Mouse (Mus musculus): ENCODE results near the gene Mtor. TPM values are rescaled to one million over a fixed set of nuclear protein-coding genes. Genes with fewer than 3 reads are reported as not detected.

Gene Mtor
- total and polyA plus RNA-seq, 3 experiments = 10.5 to 28.6 (median 24.3) TPM

DNA sequence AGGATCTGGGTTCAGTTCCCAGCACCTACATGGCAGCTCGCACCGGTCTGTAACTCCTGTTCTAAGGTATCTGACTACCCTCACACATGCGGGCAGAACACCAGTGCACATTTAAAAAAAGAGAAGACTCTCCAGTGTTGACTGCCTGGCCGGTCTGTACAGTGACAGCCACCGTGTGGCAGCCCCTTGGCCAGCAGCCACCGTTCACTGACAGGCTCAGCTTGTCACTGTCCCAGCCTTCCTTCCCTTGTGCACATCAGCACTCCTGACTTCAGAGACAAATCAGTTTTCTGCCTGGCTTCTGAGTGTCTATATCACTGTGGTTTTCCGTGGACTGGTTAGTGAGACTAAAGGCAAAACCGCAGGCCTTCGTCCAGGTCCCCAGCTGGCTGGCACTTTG is 140.4 kb downstream of the Mtor start:
- H3K79me2 ChIP-seq (replicated peaks; ENCODE audit: control insufficient read depth, extremely low read depth, insufficient read depth, poor library complexity, severe bottlenecking) = peaks cover 23% of the 10 kb centered on the region
- no peak for DNase-seq (ENCODE audit: extremely low read depth)
- dilution Hi-C loops (cut with MboI; ENCODE audit: extremely low pct_ligation_motif_present, extremely low pct_unique_long_range_greater_than_20kb, low sequenced_read_pairs) = no loop called here
- H3K27ac ChIP-seq (ENCODE audit: insufficient read depth, low read depth) = no peak overlapping the region
- H3K4me1 ChIP-seq (ENCODE audit: control insufficient read depth in 1 of 2, insufficient read depth in 2 of 2) = peaks cover 12 to 15% of the 10 kb centered on the region in 2 experiments
- peaks cover under 1% of the 10 kb centered on the region for H3K9me3 ChIP-seq (replicated peaks; ENCODE audit: low read length)
- no peak overlapping the region for H3K9ac ChIP-seq (ENCODE audit: insufficient read depth, low read depth)
- H3K36me3 ChIP-seq (replicated peaks in 1 of 2; ENCODE audit: control insufficient read depth in 1 of 2, insufficient read depth in 1 of 2, low read length in 1 of 2) = peaks cover 7 to 22% of the 10 kb centered on the region in 2 experiments
- H3K4me2 ChIP-seq (ENCODE audit: insufficient read depth, low read depth, poor library complexity, severe bottlenecking) = no peak overlapping the region
- H3K4me3 ChIP-seq (replicated peaks in 1 of 3; ENCODE audit: low read depth in 2 of 3, low read length in 2 of 3, poor library complexity in 1 of 3) = no peak overlapping the region
- TF ChIP-seq NELFE (IDR thresholded peaks at IDR 0.05; ENCODE audit: low read depth, low read length) (no peak), CHD1 (IDR thresholded peaks at IDR 0.05; ENCODE audit: low read depth, low read length) (no peak), ZKSCAN1 (IDR thresholded peaks at IDR 0.05; ENCODE audit: borderline replicate concordance, low read depth, low read length) (no peak), USF2 (conservative IDR thresholded peaks at IDR 0.05; ENCODE audit: low read depth, low read length) (no peak), GABPA (IDR thresholded peaks at IDR 0.05; ENCODE audit: insufficient replicate concordance, low read depth, low read length) (no peak), BHLHE40 (IDR thresholded peaks at IDR 0.05; ENCODE audit: low read depth, low read length) (no peak), POLR2AphosphoS2 (IDR thresholded peaks at IDR 0.05; ENCODE audit: low read depth, low read length) (no peak), RAD21 (IDR thresholded peaks at IDR 0.05; ENCODE audit: low read depth, low read length) (no peak), CHD2 (IDR thresholded peaks at IDR 0.05; ENCODE audit: low read length) (no peak), MYC (IDR thresholded peaks at IDR 0.05; ENCODE audit: low read depth, low read length) (no peak), MAFK (IDR thresholded peaks at IDR 0.05; ENCODE audit: insufficient replicate concordance, low read length) (no peak)
- in situ Hi-C loops (cut with MboI; ENCODE audit: low pct_ligation_motif_present, low pct_unique_long_range_greater_than_20kb, low sequenced_read_pairs) = no loop called here
- H3K27me3 ChIP-seq (replicated peaks) = no peaks in the 10 kb centered on the region

DNA sequence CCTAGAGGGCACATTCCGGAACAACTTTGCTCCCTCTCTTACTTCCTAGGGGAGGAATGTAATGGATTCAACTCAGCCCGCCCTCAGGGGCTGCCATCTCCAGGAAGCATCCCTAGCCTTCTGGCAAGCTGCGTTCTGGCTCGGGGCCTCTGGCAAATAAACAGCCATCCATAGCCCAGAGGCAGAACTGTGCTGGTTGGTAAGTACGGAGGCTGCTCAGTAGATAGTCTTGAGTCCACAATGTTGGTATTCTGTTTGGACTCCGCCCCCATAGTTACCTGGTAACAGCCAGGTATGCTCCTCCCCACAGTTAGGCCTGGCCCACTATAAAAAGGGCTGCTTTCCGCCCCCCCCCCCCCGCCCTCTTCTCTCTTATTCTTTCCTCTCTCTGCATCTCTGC is 141.2 kb downstream of the Mtor start:
- Histone ChIP-seq H3K27me3 (replicated peaks) (no peaks in the 10 kb centered on the region), H3K36me3 (replicated peaks in 1 of 2; ENCODE audit: control insufficient read depth in 1 of 2, insufficient read depth in 1 of 2, low read length in 1 of 2) (peaks cover 14 to 26% of the 10 kb centered on the region in 2 experiments), H3K4me2 (ENCODE audit: insufficient read depth, low read depth, poor library complexity, severe bottlenecking) (no peak overlapping the region), H3K9me3 (replicated peaks; ENCODE audit: low read length) (peaks cover 4% of the 10 kb centered on the region), H3K27ac (ENCODE audit: insufficient read depth, low read depth) (no peak overlapping the region), H3K79me2 (replicated peaks; ENCODE audit: control insufficient read depth, extremely low read depth, insufficient read depth, poor library complexity, severe bottlenecking) (peaks cover 27% of the 10 kb centered on the region), H3K4me3 (replicated peaks in 1 of 3; ENCODE audit: low read depth in 2 of 3, low read length in 2 of 3, poor library complexity in 1 of 3) (no peak overlapping the region), H3K9ac (ENCODE audit: insufficient read depth, low read depth) (no peak overlapping the region), H3K4me1 (ENCODE audit: control insufficient read depth in 1 of 2, insufficient read depth in 2 of 2) (peaks cover 15 to 23% of the 10 kb centered on the region in 2 experiments)
- TF ChIP-seq ZKSCAN1 (IDR thresholded peaks at IDR 0.05; ENCODE audit: borderline replicate concordance, low read depth, low read length) (no peak), SMC3 (IDR thresholded peaks at IDR 0.05; ENCODE audit: low read depth, low read length) (no peak), MXI1 (IDR thresholded peaks at IDR 0.05; ENCODE audit: low read depth, low read length) (no peak), TBP (conservative IDR thresholded peaks at IDR 0.05; ENCODE audit: low read depth, low read length) (no peak), NELFE (IDR thresholded peaks at IDR 0.05; ENCODE audit: low read depth, low read length) (no peak), POLR2AphosphoS2 (IDR thresholded peaks at IDR 0.05; ENCODE audit: low read depth, low read length) (no peak), E2F4 (IDR thresholded peaks at IDR 0.05; ENCODE audit: insufficient replicate concordance, low read depth, low read length) (no peak), CHD1 (IDR thresholded peaks at IDR 0.05; ENCODE audit: low read depth, low read length) (no peak), MEF2A (IDR thresholded peaks at IDR 0.05; ENCODE audit: borderline replicate concordance, low read depth, low read length) (no peak), ELF1 (IDR thresholded peaks at IDR 0.05; ENCODE audit: low read depth, low read length) (no peak), RCOR1 (conservative IDR thresholded peaks at IDR 0.05; ENCODE audit: low read depth, low read length) (no peak), POLR2A (IDR thresholded peaks at IDR 0.05; ENCODE audit: low read depth, low read length) (no peak), USF2 (conservative IDR thresholded peaks at IDR 0.05; ENCODE audit: low read depth, low read length) (no peak), NRF1 (IDR thresholded peaks at IDR 0.05; ENCODE audit: low read depth, low read length) (no peak), CTCF (conservative IDR thresholded peaks at IDR 0.05 in 1 of 2, IDR thresholded peaks at IDR 0.05 in 1 of 2; ENCODE audit: low read depth in 2 of 2, low read length in 2 of 2) (no peak), PAX5 (IDR thresholded peaks at IDR 0.05; ENCODE audit: low read length) (no peak), ZMIZ1 (IDR thresholded peaks at IDR 0.05; ENCODE audit: low read depth, low read length) (no peak), BHLHE40 (IDR thresholded peaks at IDR 0.05; ENCODE audit: low read depth, low read length) (no peak)
- in situ Hi-C loops (cut with MboI; ENCODE audit: low pct_ligation_motif_present, low pct_unique_long_range_greater_than_20kb, low sequenced_read_pairs) = no loop called here
- no peak for DNase-seq (ENCODE audit: extremely low read depth)
- dilution Hi-C loops (cut with MboI; ENCODE audit: extremely low pct_ligation_motif_present, extremely low pct_unique_long_range_greater_than_20kb, low sequenced_read_pairs) = no loop called here

Data from CH12.LX (cell line).